8 mouse cellular contexts compared by ENCODE assay signal in the genomic region with DNA sequence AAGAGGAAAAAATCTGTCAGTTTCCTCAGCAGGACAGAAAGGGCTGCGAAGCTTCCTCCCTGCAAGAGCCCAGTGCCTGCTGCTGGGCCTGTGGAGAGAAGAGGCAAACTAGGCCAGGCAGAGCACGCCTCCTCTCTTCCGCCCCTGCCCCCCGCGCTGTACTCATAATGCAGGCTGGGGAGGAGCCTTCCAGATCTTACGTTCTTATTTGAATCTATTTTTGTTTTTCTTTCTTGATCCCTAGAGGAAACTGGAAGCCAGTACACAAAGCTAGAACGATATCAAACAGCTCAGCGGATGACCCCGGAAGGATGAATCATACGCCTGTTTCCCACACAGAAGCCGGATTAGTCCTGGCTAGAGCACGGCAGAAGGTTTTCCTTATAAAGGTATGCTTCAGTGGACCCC.
DNase-seq lines count a peak whose midpoint lies in the region; ATAC-seq and TF ChIP-seq lines count a peak whose summit lies in the region.

No protein-coding gene starts in this region.

- H3K4me3 ChIP-seq in forebrain, embryonic 13.5 days, result peak overlapping the region; percentile 26
- H3K4me3 ChIP-seq in layer of hippocampus, adult 2 months, result peak overlapping the region; percentile 49
- H3K4me3 ChIP-seq in lung, embryonic 15.5 days, result peak overlapping the region; percentile 39
- peak overlapping the region; percentile 27; the same call in 1 of the 2 replicates for H3K4me3 ChIP-seq in olfactory bulb, adult 2 months (ENCODE audit: insufficient read depth, low read depth, low read length)

- peak overlapping the region; percentile 53 for H3K4me2 ChIP-seq in forebrain, embryonic 13.5 days
- peak overlapping the region; percentile 63 for H3K4me2 ChIP-seq in lung, embryonic 15.5 days

- no peak for TF ChIP-seq CTCF in layer of hippocampus, adult 2 months (conservative IDR thresholded peaks at IDR 0.05)
- TF ChIP-seq CTCF in olfactory bulb, adult 2 months (IDR thresholded peaks at IDR 0.05; ENCODE audit: insufficient read depth, low read depth, low read length), result no peak

- intact Hi-C loops in heart, postnatal 36 days (cut with DNase I), result loop anchor here (1.0 to 2.0 kb wide), 3 partner anchors 226 to 373 kb away; no protein-coding TSS in a partner anchor

- peaks cover 9% of the 10 kb centered on the region for H3K4me1 ChIP-seq in forebrain, embryonic 13.5 days
- H3K4me1 ChIP-seq in lung, embryonic 15.5 days, result 0 out of 2 replicates have a peak, but pooled peaks cover 8% of the 10 kb centered on the region
- peaks cover 6% of the 10 kb centered on the region for H3K4me1 ChIP-seq in olfactory bulb, adult 2 months (ENCODE audit: control insufficient read depth, insufficient read depth, low read length)

- peak overlapping the region; percentile 38 for H3K9ac ChIP-seq in forebrain, embryonic 13.5 days
- H3K9ac ChIP-seq in lung, embryonic 15.5 days, result peak overlapping the region; percentile 27

- no peaks in the 10 kb centered on the region for H3K36me3 ChIP-seq in forebrain, embryonic 13.5 days (ENCODE audit: poor library complexity, severe bottlenecking)
- no peaks in the 10 kb centered on the region for H3K36me3 ChIP-seq in lung, embryonic 15.5 days

- H3K27ac ChIP-seq in forebrain, embryonic 13.5 days, result peak overlapping the region; percentile 33; the same call in 1 of the 2 replicates
- peak overlapping the region; percentile 85 for H3K27ac ChIP-seq in layer of hippocampus, adult 2 months
- H3K27ac ChIP-seq in lung, embryonic 15.5 days, result peak overlapping the region; percentile 60
- H3K27ac ChIP-seq in olfactory bulb, adult 2 months (ENCODE audit: insufficient read depth, low read depth, low read length), result peak overlapping the region; percentile 98

- no peak for TF ChIP-seq POLR2A in olfactory bulb, adult 2 months (IDR thresholded peaks at IDR 0.05; ENCODE audit: insufficient read depth, low read depth, low read length)

- 4% methylated on average over 12 of the region's 12 CpGs for WGBS in forebrain, embryonic 13.5 days
- WGBS in lung, embryonic 15.5 days, result 10% methylated on average over 12 of the region's 12 CpGs
- WGBS in olfactory bulb, adult 2 months, result 1% methylated on average over 12 of the region's 12 CpGs

- H3K27me3 ChIP-seq in forebrain, embryonic 13.5 days, result 0 out of 2 replicates have a peak, but pooled peaks cover 3% of the 10 kb centered on the region
- no peaks in the 10 kb centered on the region for H3K27me3 ChIP-seq in lung, embryonic 15.5 days

- no peaks in the 10 kb centered on the region for H3K9me3 ChIP-seq in forebrain, embryonic 13.5 days (replicated peaks)
- no peaks in the 10 kb centered on the region for H3K9me3 ChIP-seq in lung, embryonic 15.5 days

- peak; percentile 86 for ATAC-seq in forebrain, embryonic 13.5 days
- ATAC-seq in lung, embryonic 15.5 days (ENCODE audit: borderline replicate concordance, extremely low read depth, low FRiP score, low TSS enrichment), result peak; percentile 93

- peak; percentile 88 for DNase-seq in Muller cell, postnatal 12 days (ENCODE audit: inconsistent ontology term)
- DNase-seq in c-Kit-positive CD71-negative TER-119-negative erythroid progenitor cells, embryonic 14.5 days (ENCODE audit: low read depth), result peak; percentile 35
- peak; percentile 53 to 54 for DNase-seq in heart, postnatal 36 days
- peak in 1 of 2 experiments; percentile 55 for DNase-seq in layer of hippocampus, adult 2 months (ENCODE audit: low spot score in 2 of 2)
- DNase-seq in thymus, postnatal 25 days, result peak; percentile 64

Comparison
In these comparisons a context has a peak if more than half of its experiments do, and no peak if none do; other contexts are left out.
1. H3K27ac ChIP-seq: peak in every context shown above with its lines; median percentile 98 in olfactory bulb, adult 2 months; 85 in layer of hippocampus, adult 2 months; 60 in lung, embryonic 15.5 days; 33 in forebrain, embryonic 13.5 days.